Mouse (Mus musculus): ENCODE measurements around the gene Slc35e1.

DNA sequence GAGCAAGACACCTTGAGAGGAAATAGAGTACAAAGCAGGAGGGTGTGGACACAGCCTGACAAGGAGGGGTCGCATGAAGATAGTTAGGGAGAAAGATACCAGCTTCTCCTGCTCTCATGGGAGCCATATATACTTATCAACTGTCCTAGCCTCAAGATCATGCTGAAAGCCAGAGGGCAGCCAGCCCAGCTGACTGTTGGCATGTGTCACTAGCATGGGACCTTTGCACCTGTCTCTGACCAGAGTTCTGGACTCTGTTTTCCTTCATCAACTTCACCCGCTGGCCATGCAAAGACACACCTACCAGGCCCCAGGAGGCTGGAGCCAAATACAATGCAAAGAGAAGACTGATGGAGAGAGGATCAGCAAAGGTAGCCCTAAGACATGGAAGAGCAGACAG, 23.2 kb downstream of the Slc35e1 start:
- TF ChIP-seq EP300 (optimal IDR thresholded peaks at IDR 0.05), result no peak
- no peak for TF ChIP-seq CTCF (IDR thresholded peaks at IDR 0.05; ENCODE audit: low read depth)

Measured in stomach, postnatal 0 days (tissue).